Mouse (Mus musculus) olfactory bulb, adult 2 months (tissue): ENCODE measurements around the gene Arhgef5. TPM values are rescaled to one million over a fixed set of nuclear protein-coding genes. Genes with fewer than 3 reads are reported as not detected.

Experiments
- H3K27ac ChIP-seq: fragments of 200-500 bp; 2 replicates; pipeline ENCODE4 v1.5.1; 2012; ENCODE audit warnings: low read depth, low read length; ENCODE audit not compliant: insufficient read depth
- H3K4me1 ChIP-seq: fragments of 200-500 bp; 2 replicates; pipeline ENCODE4 v1.6.1; 2012; ENCODE audit warnings: low read length; ENCODE audit not compliant: control insufficient read depth, insufficient read depth
- H3K4me3 ChIP-seq: fragments of 200-500 bp; 2 replicates; pipeline ENCODE4 v1.5.1; 2012; ENCODE audit warnings: mild to moderate bottlenecking, low read depth, low read length, moderate library complexity; ENCODE audit not compliant: insufficient read depth
- CTCF ChIP-seq: fragments of 200-500 bp; IDR thresholded peaks from 2 replicates; pipeline ENCODE4 v1.5.1; 2012; ENCODE audit warnings: low read depth, mild to moderate bottlenecking, low read length, moderate library complexity; ENCODE audit not compliant: insufficient read depth
- POLR2A ChIP-seq: fragments of 200-500 bp; IDR thresholded peaks from 2 replicates; pipeline ENCODE4 v1.6.1; 2012; ENCODE audit warnings: mild to moderate bottlenecking, low read depth, low read length, moderate library complexity; ENCODE audit not compliant: insufficient read depth
- WGBS: fragments of 180-500 bp; shearing (Covaris S2); methylation state at CpG from one replicate; pipeline ENCODE4 v1.1.7; 2018; 5-methylcytosine and 5-hydroxymethylcytosine counted together
- polyA plus RNA-seq: library from polyadenylated mRNA; stranded (reverse); fragments of >200 nt; gene quantifications from 2 replicates; pipeline ENCODE4 v1.2.4, GENCODE M21; 2012; ENCODE audit warnings: low replicate concordance; ENCODE audit not compliant: missing spikeins, insufficient read depth, insufficient read length

Gene Arhgef5
- polyA plus RNA-seq, 1 experiment: not detected

DNA sequence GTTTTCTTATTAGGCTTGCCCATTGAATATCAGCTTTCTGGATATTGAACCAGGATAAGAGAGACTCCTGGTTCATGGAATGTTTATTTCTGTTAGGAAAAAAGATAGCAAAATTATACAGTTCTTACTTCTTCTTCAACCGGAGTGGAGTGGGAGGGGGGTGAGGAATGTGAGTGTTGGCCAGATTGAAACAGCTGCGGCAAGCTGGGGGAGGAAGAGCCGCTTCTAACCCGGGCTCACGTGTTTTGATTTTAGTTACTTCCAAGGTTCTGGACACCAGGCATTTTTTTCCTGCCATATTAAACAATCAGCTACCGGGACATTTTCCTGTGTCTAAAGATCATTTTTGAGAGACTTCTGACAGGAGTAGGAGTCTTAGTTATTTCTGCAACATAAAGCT, 44.7 kb downstream of the Arhgef5 start:
- 44% methylated on average over 6 of the region's 6 CpGs for WGBS
- Histone ChIP-seq H3K27ac (no peak overlapping the region), H3K4me3 (no peak overlapping the region), H3K4me1 (0 out of 2 replicates have a peak, but pooled peaks cover 2% of the 10 kb centered on the region)
- TF ChIP-seq CTCF (no peak), POLR2A (no peak)

DNA sequence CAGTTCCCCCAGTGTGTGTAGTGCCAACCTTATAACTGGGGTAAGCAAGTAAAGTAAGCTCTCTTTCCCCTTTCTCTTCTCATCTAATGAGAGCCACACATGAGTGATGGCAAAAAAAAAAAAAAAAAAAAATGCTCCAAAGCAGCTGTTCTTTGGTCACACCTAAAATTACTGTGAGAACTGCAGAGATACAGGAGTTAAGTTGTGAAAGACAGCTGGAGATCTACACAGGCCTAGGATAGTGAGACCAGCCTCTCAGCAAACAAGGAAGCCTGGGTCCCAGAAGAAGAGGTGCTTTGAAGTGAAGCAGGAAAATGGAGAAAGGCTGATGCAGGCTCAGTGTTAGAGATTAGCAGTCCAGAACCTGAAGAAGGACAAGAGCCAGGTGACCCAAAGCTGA, 47.2 kb downstream of the Arhgef5 start:
- 0 out of 2 replicates have a peak, but pooled peaks cover 2% of the 10 kb centered on the region for H3K4me1 ChIP-seq
- TF ChIP-seq POLR2A (no peak), CTCF (no peak)
- no peak overlapping the region for H3K27ac ChIP-seq
- H3K4me3 ChIP-seq: no peak overlapping the region

DNA sequence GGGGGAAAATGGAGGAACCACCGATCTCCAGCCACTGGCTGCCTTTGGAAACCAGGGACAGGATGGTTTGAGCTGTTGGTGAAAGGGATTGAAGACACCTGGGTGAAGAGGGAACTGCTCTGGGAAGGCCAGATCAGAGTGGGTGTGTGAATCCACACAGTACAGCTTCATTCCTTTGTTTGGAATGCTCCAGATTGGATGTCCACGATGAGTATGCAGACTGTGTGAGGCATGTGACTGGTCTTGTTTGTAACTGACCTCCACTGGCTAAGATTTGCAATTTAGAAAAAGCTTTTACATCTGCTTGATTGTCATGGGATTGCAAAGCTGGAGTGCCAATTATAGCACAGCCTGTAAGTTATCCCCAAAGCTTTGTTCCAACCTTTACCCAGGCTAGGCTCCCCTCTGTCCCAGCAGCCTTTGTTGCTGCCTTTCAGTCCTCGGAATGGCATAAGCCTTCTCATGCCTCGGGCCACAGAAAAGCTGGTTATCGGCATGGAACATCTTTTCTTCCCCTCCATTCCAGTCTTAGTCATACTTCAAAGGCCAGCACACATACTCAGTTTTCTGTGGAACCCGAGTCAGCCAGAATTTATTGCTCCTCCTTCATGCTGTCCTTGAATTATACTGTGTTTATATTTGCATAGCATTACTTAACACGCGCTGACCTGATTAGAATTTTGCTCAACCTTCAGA, 47.7 kb downstream of the Arhgef5 start:
- H3K27ac ChIP-seq: no peak overlapping the region

DNA sequence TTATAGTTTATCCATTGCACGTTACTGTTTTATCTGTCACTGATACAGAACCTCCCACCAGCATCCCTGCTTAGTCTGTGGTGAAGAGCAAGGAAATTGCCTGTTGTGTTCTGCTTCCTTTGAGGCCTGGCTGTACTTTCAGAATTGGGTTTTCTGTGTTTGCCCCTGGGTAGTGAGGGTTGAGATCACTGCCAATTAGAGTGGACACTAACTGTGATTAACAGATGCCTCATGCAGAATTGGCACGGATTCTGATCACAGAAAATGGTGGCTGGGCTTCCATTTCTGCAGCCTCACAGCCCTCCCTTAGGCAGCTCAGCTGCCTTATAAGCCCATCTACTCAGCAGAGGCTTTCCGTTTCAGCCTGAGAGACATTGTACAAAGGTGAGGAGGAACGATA, 68.1 kb downstream of the Arhgef5 start:
- no peak overlapping the region for H3K27ac ChIP-seq
- no peak for TF ChIP-seq POLR2A
- no peak for TF ChIP-seq CTCF
- WGBS: 42% methylated on average over 4 of the region's 4 CpGs

More for the DNA sequence above, 47.7 kb downstream of the Arhgef5 start:
- Histone ChIP-seq H3K4me3 (no peak overlapping the region), H3K4me1 (0 out of 2 replicates have a peak, but pooled peaks cover 2% of the 10 kb centered on the region)
- TF ChIP-seq POLR2A (no peak), CTCF (no peak)
- 54% methylated on average over 8 of the region's 8 CpGs for WGBS

DNA sequence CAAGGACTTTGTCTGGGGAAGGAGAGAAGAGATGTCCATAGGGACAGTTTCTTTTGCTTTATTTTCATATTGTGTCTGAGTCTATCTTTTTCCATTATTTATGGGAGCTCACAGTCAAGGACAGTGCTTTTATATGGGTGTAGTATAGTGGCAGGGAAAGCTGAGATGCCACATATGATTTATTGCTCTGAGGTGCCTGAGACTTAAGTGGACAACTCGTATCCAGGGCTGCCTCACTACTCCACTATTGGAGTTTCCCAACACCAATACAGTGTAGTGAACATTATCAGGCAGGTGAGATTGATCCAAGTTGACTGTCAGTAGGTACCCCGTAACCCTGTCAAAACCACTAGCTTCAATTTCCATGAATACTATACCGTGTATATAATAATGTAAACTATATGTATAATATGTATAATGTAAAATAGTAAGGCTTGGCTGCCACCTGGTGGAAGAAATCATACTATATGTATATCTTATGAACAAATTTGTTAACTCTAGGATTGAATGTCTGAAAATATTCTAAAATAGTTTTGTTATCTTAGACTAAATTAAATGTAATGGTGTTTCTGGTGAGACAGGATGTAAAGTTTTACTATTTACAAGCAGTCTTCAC, 70.3 kb downstream of the Arhgef5 start:
- TF ChIP-seq POLR2A: no peak
- no peak for TF ChIP-seq CTCF
- Histone ChIP-seq H3K4me3 (no peak overlapping the region), H3K27ac (no peak overlapping the region), H3K4me1 (0 out of 2 replicates have a peak, but pooled peaks cover 2% of the 10 kb centered on the region)
- WGBS: 78% methylated on average over 3 of the region's 3 CpGs

More for the DNA sequence above, 68.1 kb downstream of the Arhgef5 start:
- Histone ChIP-seq H3K4me1 (0 out of 2 replicates have a peak, but pooled peaks cover 2% of the 10 kb centered on the region), H3K4me3 (no peak overlapping the region)

DNA sequence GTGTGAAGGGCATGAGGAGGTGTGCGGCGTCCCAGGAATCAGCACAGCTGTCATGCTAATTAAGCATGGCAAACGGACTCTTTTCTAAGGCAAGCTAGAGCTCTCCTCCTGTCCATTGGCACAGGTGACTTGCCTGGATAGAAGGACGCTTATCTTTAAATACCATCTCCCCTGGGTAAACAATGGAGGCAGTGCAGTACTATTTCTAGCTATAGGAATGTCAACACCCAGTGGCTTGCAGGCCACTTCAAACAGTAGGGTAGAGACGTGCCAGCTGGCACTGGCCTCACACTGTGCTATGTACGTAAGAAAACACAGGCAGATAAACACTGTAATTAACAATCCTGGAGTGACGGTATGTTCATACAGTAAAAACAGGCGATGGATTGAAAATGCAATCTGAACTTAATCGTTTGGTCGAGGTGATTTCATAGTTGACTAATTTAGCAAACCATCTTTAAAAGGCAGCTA, 72.1 kb downstream of the Arhgef5 start:
- TF ChIP-seq POLR2A: no peak
- no peak for TF ChIP-seq CTCF
- Histone ChIP-seq H3K27ac (no peak overlapping the region), H3K4me3 (no peak overlapping the region), H3K4me1 (0 out of 2 replicates have a peak, but pooled peaks cover 2% of the 10 kb centered on the region)
- 19% methylated on average over 10 of the region's 10 CpGs for WGBS

DNA sequence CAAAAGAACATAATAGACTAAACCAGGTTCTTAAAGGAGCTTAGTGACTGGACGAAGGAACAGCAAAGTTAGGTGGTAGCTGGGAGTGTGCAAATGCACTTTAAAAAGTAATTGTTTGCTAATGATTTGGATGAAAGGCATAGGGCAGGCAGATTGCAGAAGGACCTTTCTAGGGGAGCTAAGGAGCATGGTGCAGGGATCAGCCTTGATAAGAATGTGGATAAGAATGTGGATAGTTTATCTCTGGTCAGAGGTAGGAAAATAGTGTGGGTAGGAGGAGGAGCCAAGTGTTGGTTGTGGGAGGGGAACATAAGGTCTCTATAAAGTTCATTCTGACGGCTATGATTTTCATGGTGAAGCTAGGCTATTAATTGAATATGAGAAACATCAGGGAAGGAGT, 73.4 kb downstream of the Arhgef5 start:
- H3K27ac ChIP-seq: no peak overlapping the region
- no peak overlapping the region for H3K4me3 ChIP-seq
- 0 out of 2 replicates have a peak, but pooled peaks cover 2% of the 10 kb centered on the region for H3K4me1 ChIP-seq
- WGBS: 85% methylated on average over 2 of the region's 2 CpGs
- TF ChIP-seq CTCF: no peak
- no peak for TF ChIP-seq POLR2A

Other genes with a start within 250 kb of the Arhgef5 start
- gene Olfr441, start 159.2 kb upstream of the Arhgef5 start, polyA plus RNA-seq: not detected in 2 replicates
- not detected in 2 replicates for gene Olfr237-ps1, start 119.0 kb upstream of the Arhgef5 start, polyA plus RNA-seq
- gene Olfr437, start 102.3 kb upstream of the Arhgef5 start, polyA plus RNA-seq: not detected in 2 replicates
- not detected in 2 replicates for gene Olfr13, start 93.4 kb upstream of the Arhgef5 start, polyA plus RNA-seq
- not detected in 2 replicates for gene Olfr435, start 68.4 kb upstream of the Arhgef5 start, polyA plus RNA-seq
- not detected in 2 replicates for gene Olfr434, start 52.6 kb upstream of the Arhgef5 start, polyA plus RNA-seq
- gene Olfr47, start 34.1 kb upstream of the Arhgef5 start, polyA plus RNA-seq: not detected in 2 replicates
- not detected in 2 replicates for gene Nobox, start 44.0 kb downstream of the Arhgef5 start, polyA plus RNA-seq